Mouse (Mus musculus) myocyte (in vitro differentiated cells): Measurements from ENCODE around the gene Ppox. TPM values are rescaled to one million over a fixed set of nuclear protein-coding genes. Genes with fewer than 3 reads are reported as not detected.
"Not testable (repeated sequence)": the region's sequence is repeated elsewhere in the genome, so short reads cannot be mapped to it uniquely, and the experiment has no call there.

Source experiments
- H3K27me3 ChIP-seq: one replicate; pipeline ENCODE4 v1.6.1; 2011; ENCODE audit not compliant: control insufficient read depth, insufficient read depth, insufficient read length
- H3K36me3 ChIP-seq: one replicate; pipeline ENCODE4 v1.6.1; 2011; ENCODE audit not compliant: control insufficient read depth, insufficient read depth
- H3K4me2 ChIP-seq: one replicate; pipeline ENCODE4 v1.6.1; 2011; ENCODE audit warnings: low read depth, control low read depth
- H3K4me3 ChIP-seq: one replicate; pipeline ENCODE4 v1.5.1; 2011; ENCODE audit warnings: mild to moderate bottlenecking, control low read depth, moderate library complexity
- H3K79me2 ChIP-seq: one replicate; pipeline ENCODE4 v1.6.1; 2011; ENCODE audit not compliant: control insufficient read depth, insufficient read depth
- H3ac ChIP-seq: one replicate; pipeline ENCODE4 v1.6.1; 2011; ENCODE audit not compliant: control insufficient read depth, insufficient read length
- CEBPB ChIP-seq: IDR thresholded peaks from 2 replicates; pipeline ENCODE4 v1.6.1; 2011; ENCODE audit warnings: mild to moderate bottlenecking, moderate library complexity; ENCODE audit not compliant: poor library complexity, insufficient read depth, severe bottlenecking
- E2F4 ChIP-seq: IDR thresholded peaks from one replicate; pipeline ENCODE4 v1.6.1; 2011; ENCODE audit warnings: mild to moderate bottlenecking, control low read depth, moderate library complexity; ENCODE audit not compliant: insufficient read depth
- MAX ChIP-seq: IDR thresholded peaks from one replicate; pipeline ENCODE4 v1.6.1; 2011; ENCODE audit warnings: low read depth, mild to moderate bottlenecking, control low read depth
- MYOD1 ChIP-seq, 3 experiments: IDR thresholded peaks; one replicate each; pipeline ENCODE4 v1.6.1; 2011; ENCODE audit warnings: control low read depth in 2 of 3, low read depth in 2 of 3, mild to moderate bottlenecking in 2 of 3, moderate library complexity in 1 of 3; ENCODE audit not compliant: insufficient read length in 2 of 3, control insufficient read depth in 1 of 3
- MYOG ChIP-seq, 3 experiments: IDR thresholded peaks; one replicate each; pipeline ENCODE4 v1.6.1; 2011; ENCODE audit warnings: control low read depth in 2 of 3, low read depth in 2 of 3, mild to moderate bottlenecking in 2 of 3; ENCODE audit not compliant: insufficient read length in 2 of 3, control insufficient read depth in 1 of 3, insufficient read depth in 1 of 3
- POLR2A ChIP-seq: IDR thresholded peaks from one replicate; pipeline ENCODE4 v1.6.1; 2011; ENCODE audit warnings: low read depth, mild to moderate bottlenecking, control low read depth, moderate library complexity; ENCODE audit not compliant: insufficient read length
- POLR2AphosphoS2 ChIP-seq: IDR thresholded peaks from one replicate; pipeline ENCODE4 v1.6.1; 2011; ENCODE audit warnings: low read depth, control low read depth; ENCODE audit not compliant: insufficient read length
- REST ChIP-seq: IDR thresholded peaks from one replicate; pipeline ENCODE4 v1.6.1; 2011; ENCODE audit warnings: mild to moderate bottlenecking, control low read depth, moderate library complexity; ENCODE audit not compliant: insufficient read depth, insufficient read length
- SRF ChIP-seq: IDR thresholded peaks from one replicate; pipeline ENCODE4 v1.6.1; 2011; ENCODE audit warnings: low read depth; ENCODE audit not compliant: control insufficient read depth, insufficient read length
- TCF12 ChIP-seq: IDR thresholded peaks from one replicate; pipeline ENCODE4 v1.6.1; 2011; ENCODE audit warnings: mild to moderate bottlenecking, control low read depth; ENCODE audit not compliant: poor library complexity, insufficient read depth, severe bottlenecking
- TCF3 ChIP-seq: IDR thresholded peaks from one replicate; pipeline ENCODE4 v1.6.1; 2011; ENCODE audit warnings: low read depth, control low read depth; ENCODE audit not compliant: insufficient read length
- USF1 ChIP-seq: IDR thresholded peaks from one replicate; pipeline ENCODE4 v1.6.1; 2011; ENCODE audit warnings: low read depth, mild to moderate bottlenecking, control low read depth, moderate library complexity
- polyA plus RNA-seq: library from polyadenylated mRNA; unstranded; fragments of >200 nt; fragmentation: generic; extraction: Trizol; gene quantifications from one replicate; pipeline ENCODE4 v1.2.1, GENCODE M21; 2012; ENCODE audit warnings: missing spikeins

Ppox gene
- polyA plus RNA-seq, 1 experiment = 11.7 TPM

DNA sequence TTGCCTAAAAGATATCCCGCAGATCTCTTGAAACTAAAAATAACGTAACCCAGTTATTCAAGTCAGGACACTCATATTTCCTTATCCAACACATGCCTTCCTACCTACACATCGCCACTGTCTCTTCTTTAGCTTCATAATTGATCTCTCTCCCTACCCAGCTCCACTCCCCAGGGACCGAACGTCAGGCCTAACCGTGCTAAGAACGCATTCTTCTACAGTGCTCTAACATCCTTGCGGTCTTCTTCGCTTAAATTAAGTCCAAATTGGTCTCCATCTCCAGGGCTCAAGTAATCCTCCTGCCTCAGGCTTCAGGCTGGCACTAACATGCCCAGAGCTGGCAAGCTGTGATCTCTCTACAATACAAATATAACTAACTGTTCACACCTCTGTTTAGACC lies 47.3 kb upstream of the Ppox start:
- peak overlapping the region; percentile 93 for H3K4me3 ChIP-seq
- peak overlapping the region; percentile 84 for H3K4me2 ChIP-seq
- peaks cover 68% of the 10 kb centered on the region for H3K79me2 ChIP-seq
- H3K27me3 ChIP-seq = no peaks in the 10 kb centered on the region
- peaks cover 3% of the 10 kb centered on the region for H3K36me3 ChIP-seq
- no peak for TF ChIP-seq TCF3
- no peak for TF ChIP-seq POLR2A
- no peak for TF ChIP-seq CEBPB
- no peak for TF ChIP-seq REST
- TF ChIP-seq MAX = no peak
- TF ChIP-seq TCF12 = no peak
- no peak for TF ChIP-seq USF1
- no peak for TF ChIP-seq E2F4
- no peak for TF ChIP-seq SRF
- TF ChIP-seq MYOD1 (IDR thresholded peaks at IDR 0.05; ENCODE audit: control insufficient read depth in 1 of 3, insufficient read length in 2 of 3, low read depth in 2 of 3) = no peak
- TF ChIP-seq MYOG (IDR thresholded peaks at IDR 0.05; ENCODE audit: control insufficient read depth in 1 of 3, insufficient read depth in 1 of 3, insufficient read length in 2 of 3, low read depth in 2 of 3) = no peak
- no peak for TF ChIP-seq POLR2AphosphoS2
- peak overlapping the region; percentile 77 for H3ac ChIP-seq

DNA sequence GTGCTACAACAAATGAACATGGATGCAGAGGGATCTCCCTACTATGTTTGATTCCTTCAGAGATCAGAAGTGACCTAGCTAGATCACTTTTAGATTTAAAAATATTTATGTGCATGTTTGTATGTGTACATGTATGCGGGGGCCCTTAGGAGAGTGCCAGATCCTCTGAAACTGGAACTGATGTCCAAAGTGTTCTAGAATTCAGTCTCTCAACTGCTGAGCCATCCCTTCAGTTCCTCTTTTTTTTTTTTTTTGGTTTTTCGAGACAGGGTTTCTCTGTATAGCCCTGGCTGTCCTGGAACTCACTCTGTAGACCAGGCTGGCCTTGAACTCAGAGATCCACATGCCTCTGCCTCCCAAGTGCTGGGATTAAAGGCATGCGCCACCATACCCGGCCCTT lies 45.6 kb upstream of the Ppox start:
- Histone ChIP-seq H3K79me2 (peaks cover 52% of the 10 kb centered on the region), H3K4me2 (peak overlapping the region; percentile 18)
- not testable (repeated sequence) for H3K36me3 ChIP-seq, H3K27me3 ChIP-seq, H3K4me3 ChIP-seq, H3ac ChIP-seq

DNA sequence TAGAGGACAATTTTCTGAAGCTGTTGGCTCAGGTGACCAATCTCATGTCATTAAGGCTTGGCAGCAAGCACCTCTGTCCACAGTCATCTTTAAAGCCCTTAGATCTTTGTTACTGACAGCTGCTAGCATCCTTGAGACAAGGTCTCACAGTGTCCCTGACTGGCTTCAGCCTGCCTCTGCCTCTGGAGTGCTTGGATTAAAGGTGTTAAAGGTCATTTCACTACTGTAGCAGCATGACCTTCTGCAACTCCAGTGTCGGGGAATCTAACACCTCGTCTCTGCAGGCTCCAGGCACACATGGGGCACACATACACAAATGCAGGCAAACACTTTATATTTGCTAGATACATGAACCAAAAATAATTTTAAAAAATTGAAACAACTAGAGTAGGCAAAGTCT lies 44.6 kb upstream of the Ppox start:
- Histone ChIP-seq H3K36me3 (peaks cover 3% of the 10 kb centered on the region), H3K27me3 (no peaks in the 10 kb centered on the region), H3ac (no peak overlapping the region), H3K79me2 (peaks cover 44% of the 10 kb centered on the region), H3K4me3 (no peak overlapping the region), H3K4me2 (peak overlapping the region; percentile 12)
- TF ChIP-seq CEBPB (no peak), TCF12 (no peak), MYOD1 (IDR thresholded peaks at IDR 0.05; ENCODE audit: control insufficient read depth in 1 of 3, insufficient read length in 2 of 3, low read depth in 2 of 3) (no peak), POLR2A (no peak), TCF3 (no peak), USF1 (no peak), SRF (no peak), REST (no peak), MYOG (IDR thresholded peaks at IDR 0.05; ENCODE audit: control insufficient read depth in 1 of 3, insufficient read depth in 1 of 3, insufficient read length in 2 of 3, low read depth in 2 of 3) (no peak), E2F4 (no peak), POLR2AphosphoS2 (no peak), MAX (no peak)

DNA sequence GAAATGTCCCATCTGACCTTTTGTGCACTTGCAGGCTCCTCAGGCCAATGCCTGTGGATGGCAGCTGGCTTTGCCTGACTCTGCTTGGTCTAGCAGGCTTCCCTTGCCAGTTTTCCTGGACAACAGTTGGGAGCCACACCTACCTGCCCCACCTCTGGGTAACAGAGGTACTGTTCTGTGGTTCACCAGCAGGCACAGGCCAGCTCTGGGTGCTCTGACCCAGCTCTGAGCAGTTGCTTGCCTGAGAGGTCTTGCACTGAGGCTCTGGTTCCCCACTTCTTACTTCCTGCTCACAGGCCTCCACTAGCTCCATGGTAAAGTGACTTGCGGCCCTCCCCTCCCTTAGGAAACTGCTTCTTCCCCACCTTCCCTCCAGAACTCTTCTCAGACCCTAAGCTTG lies 41.0 kb upstream of the Ppox start:
- H3K4me2 ChIP-seq = no peak overlapping the region
- no peak overlapping the region for H3ac ChIP-seq
- H3K27me3 ChIP-seq = no peaks in the 10 kb centered on the region
- peaks cover 19% of the 10 kb centered on the region for H3K79me2 ChIP-seq
- TF ChIP-seq MAX (no peak), POLR2AphosphoS2 (peak; percentile 64), MYOD1 (IDR thresholded peaks at IDR 0.05; ENCODE audit: control insufficient read depth in 1 of 3, insufficient read length in 2 of 3, low read depth in 2 of 3) (no peak), MYOG (IDR thresholded peaks at IDR 0.05; ENCODE audit: control insufficient read depth in 1 of 3, insufficient read depth in 1 of 3, insufficient read length in 2 of 3, low read depth in 2 of 3) (peak in 1 of 3 experiments; percentile 36)
- peaks cover 3% of the 10 kb centered on the region for H3K36me3 ChIP-seq
- H3K4me3 ChIP-seq = no peak overlapping the region

DNA sequence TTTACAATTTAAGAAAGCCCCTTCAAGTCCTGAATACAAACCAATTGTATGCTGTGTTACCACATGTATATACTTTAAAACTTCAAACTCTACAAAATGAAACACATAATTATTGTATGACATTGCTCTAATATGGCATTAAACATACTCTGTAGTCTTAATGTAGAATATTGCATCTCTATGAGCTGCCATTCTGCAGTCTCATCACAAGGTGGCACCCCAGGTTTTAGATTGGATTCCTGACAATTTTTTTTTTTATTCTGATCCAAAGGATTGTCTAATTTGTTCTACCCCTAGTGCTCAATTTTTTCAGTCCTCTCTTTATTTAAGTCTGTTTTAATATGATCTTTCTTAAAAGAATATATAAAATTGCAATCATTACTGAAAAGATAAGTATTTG lies 40.4 kb upstream of the Ppox start:
- H3K27me3 ChIP-seq = no peaks in the 10 kb centered on the region
- H3K4me3 ChIP-seq = no peak overlapping the region
- H3K36me3 ChIP-seq = peaks cover 3% of the 10 kb centered on the region
- TF ChIP-seq REST (no peak), POLR2A (no peak), TCF12 (no peak), CEBPB (no peak), MYOD1 (IDR thresholded peaks at IDR 0.05; ENCODE audit: control insufficient read depth in 1 of 3, insufficient read length in 2 of 3, low read depth in 2 of 3) (no peak), POLR2AphosphoS2 (no peak), E2F4 (no peak), SRF (no peak), MYOG (IDR thresholded peaks at IDR 0.05; ENCODE audit: control insufficient read depth in 1 of 3, insufficient read depth in 1 of 3, insufficient read length in 2 of 3, low read depth in 2 of 3) (no peak), MAX (no peak), TCF3 (no peak), USF1 (no peak)
- peaks cover 15% of the 10 kb centered on the region for H3K79me2 ChIP-seq
- no peak overlapping the region for H3K4me2 ChIP-seq
- H3ac ChIP-seq = no peak overlapping the region
